Mouse (Mus musculus): ENCODE results near the gene Mal.
A peak's percentile ranks its signal among the peaks of the same experiment; 100 is the strongest.

The Mal gene

GRCm38 (mm10) chr2:127656086-127656720 is at the start of gene Mal:
TSS of gene Mal (minus strand) at chr2:127656695.
- DNase-seq (ENCODE audit: low spot score), result peak; percentile 46

- DNase-seq (ENCODE audit: low spot score), result no peak
Measured at GRCm38 (mm10) chr2:127705267-127705666, 48.8 kb upstream of the Mal start.

- DNase-seq (ENCODE audit: low spot score), result no peak
Measured at GRCm38 (mm10) chr2:127689239-127689638, 32.7 kb upstream of the Mal start.

- DNase-seq (ENCODE audit: low spot score), result peak; percentile 79
Measured at GRCm38 (mm10) chr2:127683687-127684331, 27.3 kb upstream of the Mal start.

- DNase-seq (ENCODE audit: low spot score), result peak; percentile 78
Measured at GRCm38 (mm10) chr2:127667843-127668506, 11.5 kb upstream of the Mal start.

- no peak for DNase-seq (ENCODE audit: low spot score)
Measured at GRCm38 (mm10) chr2:127667015-127667414, 10.5 kb upstream of the Mal start.

GRCm38 (mm10) chr2:127662708-127663107 is 6.2 kb upstream of the Mal start:
- no peak for DNase-seq (ENCODE audit: low spot score)

GRCm38 (mm10) chr2:127655419-127655818 is 1.1 kb downstream of the Mal start:
- no peak for DNase-seq (ENCODE audit: low spot score)

GRCm38 (mm10) chr2:127654786-127655185 is 1.7 kb downstream of the Mal start:
- DNase-seq (ENCODE audit: low spot score), result no peak

GRCm38 (mm10) chr2:127652805-127653204 is 3.7 kb downstream of the Mal start:
- no peak for DNase-seq (ENCODE audit: low spot score)

GRCm38 (mm10) chr2:127652335-127652734 is 4.2 kb downstream of the Mal start:
- DNase-seq (ENCODE audit: low spot score), result no peak

GRCm38 (mm10) chr2:127651601-127652000 is 4.9 kb downstream of the Mal start:
- no peak for DNase-seq (ENCODE audit: low spot score)

GRCm38 (mm10) chr2:127649921-127650320 is 6.6 kb downstream of the Mal start:
- no peak for DNase-seq (ENCODE audit: low spot score)

GRCm38 (mm10) chr2:127648145-127648544 is 8.3 kb downstream of the Mal start:
- DNase-seq (ENCODE audit: low spot score), result no peak

GRCm38 (mm10) chr2:127646875-127647274 is 9.6 kb downstream of the Mal start:
- no peak for DNase-seq (ENCODE audit: low spot score)

GRCm38 (mm10) chr2:127643728-127644704 is 12.5 kb downstream of the Mal start:
- DNase-seq (ENCODE audit: low spot score), result no peak

- no peak for DNase-seq (ENCODE audit: low spot score)
Measured at GRCm38 (mm10) chr2:127638973-127639372, 17.5 kb downstream of the Mal start.

- no peak for DNase-seq (ENCODE audit: low spot score)
Measured at GRCm38 (mm10) chr2:127635581-127635980, 20.9 kb downstream of the Mal start.

GRCm38 (mm10) chr2:127632601-127633000 is 23.9 kb downstream of the Mal start:
- DNase-seq (ENCODE audit: low spot score), result no peak

GRCm38 (mm10) chr2:127627990-127628570 is 28.4 kb downstream of the Mal start:
- DNase-seq (ENCODE audit: low spot score), result no peak

GRCm38 (mm10) chr2:127627354-127627753 is 29.1 kb downstream of the Mal start:
- DNase-seq (ENCODE audit: low spot score), result no peak

- DNase-seq (ENCODE audit: low spot score), result no peak
Measured at GRCm38 (mm10) chr2:127625659-127626058, 30.8 kb downstream of the Mal start.

All from retina, embryonic 14.5 days (tissue).